Mouse (Mus musculus): ENCODE results near the gene Wdr41. TPM values are rescaled to one million over a fixed set of nuclear protein-coding genes. Genes with fewer than 3 reads are reported as not detected.
A peak's percentile ranks its signal among the peaks of the same experiment; 100 is the strongest.

Gene Wdr41
- total RNA-seq, 2 experiments from 2014 or later: 20.0 to 20.9 TPM

DNA sequence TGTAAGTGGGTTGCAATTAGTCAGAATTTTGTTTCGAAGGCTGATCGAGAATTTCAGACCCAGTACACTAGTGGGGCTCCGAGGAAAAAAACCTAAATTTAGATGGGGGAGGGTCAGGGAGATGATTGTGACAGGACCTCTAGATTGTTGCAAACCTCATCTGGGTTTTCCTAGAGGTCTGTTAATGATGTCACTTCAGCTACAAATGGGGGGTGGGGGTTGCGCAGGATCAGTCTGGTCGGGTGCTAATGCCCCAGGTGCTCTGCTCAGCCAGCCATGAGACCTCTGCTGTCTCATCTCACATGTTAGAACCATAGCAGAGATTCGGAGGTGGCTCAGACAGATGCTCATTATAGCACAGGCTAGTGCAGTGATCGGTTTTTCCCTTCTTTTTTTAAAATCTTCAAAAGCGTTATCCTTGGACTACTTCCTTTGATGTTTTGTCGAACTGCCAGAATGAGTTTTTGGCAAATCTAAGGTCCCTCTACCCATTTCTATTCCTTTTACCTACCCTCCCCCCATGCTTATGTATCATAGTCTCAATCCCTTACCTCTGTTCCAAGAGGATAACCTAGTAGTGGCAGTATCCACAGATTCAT, 64.1 kb downstream of the Wdr41 start:
- no peak for DNase-seq (ENCODE audit: extremely low spot score in 1 of 2, low spot score in 2 of 2)
- TF ChIP-seq CTCF (IDR thresholded peaks at IDR 0.05): no peak
- H3K27ac ChIP-seq: no peak overlapping the region
- no peak overlapping the region for H3K4me3 ChIP-seq
- intact Hi-C loops (cut with DNase I): no loop called here

DNA sequence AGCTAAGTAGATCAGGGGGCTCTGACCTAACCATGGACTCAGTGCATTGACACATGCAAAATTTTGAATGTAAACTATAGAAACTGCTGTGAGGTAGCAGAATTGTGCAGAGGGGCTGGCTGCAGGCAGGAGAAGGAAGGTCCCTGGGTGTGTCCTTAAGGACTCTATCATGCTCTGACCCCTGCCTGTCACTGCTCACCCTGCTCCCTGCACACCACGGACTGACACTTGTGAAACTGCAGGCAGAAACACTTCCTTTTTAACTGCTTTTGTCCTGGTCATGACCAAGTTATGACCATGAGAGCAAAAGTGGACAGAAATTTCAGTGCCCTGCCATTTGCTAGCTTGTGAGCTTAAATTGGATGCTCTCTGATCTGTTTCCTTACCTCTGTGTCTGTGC, 68.0 kb downstream of the Wdr41 start:
- DNase-seq (ENCODE audit: extremely low spot score in 1 of 2, low spot score in 2 of 2): no peak
- no peak for TF ChIP-seq CTCF (IDR thresholded peaks at IDR 0.05)
- H3K4me3 ChIP-seq: no peak overlapping the region
- intact Hi-C loops (cut with DNase I): no loop called here
- no peak overlapping the region for H3K27ac ChIP-seq

DNA sequence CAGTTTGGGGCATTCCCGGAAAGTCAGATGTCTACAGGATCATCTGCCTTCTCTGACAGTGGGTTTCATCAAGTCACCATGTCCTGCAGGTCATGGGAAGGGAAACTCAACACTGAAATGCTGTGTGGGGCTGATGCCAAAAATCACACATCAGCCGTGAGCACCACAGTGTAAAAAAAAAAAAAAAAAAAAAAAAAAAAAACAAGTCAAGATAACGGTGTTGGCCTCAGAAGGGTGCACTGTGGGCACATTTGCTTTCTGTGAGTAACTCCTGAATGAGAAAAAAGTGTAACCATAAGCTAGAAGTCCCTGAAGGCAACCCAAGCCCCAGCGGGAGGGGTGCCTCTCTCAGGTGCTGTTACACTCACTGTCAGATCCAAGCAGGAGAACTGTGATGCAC, 74.3 kb downstream of the Wdr41 start:
- Histone ChIP-seq H3K27ac (no peak overlapping the region), H3K4me3 (no peak overlapping the region)
- intact Hi-C loops (cut with DNase I): no loop called here
- no peak for DNase-seq (ENCODE audit: extremely low spot score in 1 of 2, low spot score in 2 of 2)
- no peak for TF ChIP-seq CTCF (IDR thresholded peaks at IDR 0.05)

DNA sequence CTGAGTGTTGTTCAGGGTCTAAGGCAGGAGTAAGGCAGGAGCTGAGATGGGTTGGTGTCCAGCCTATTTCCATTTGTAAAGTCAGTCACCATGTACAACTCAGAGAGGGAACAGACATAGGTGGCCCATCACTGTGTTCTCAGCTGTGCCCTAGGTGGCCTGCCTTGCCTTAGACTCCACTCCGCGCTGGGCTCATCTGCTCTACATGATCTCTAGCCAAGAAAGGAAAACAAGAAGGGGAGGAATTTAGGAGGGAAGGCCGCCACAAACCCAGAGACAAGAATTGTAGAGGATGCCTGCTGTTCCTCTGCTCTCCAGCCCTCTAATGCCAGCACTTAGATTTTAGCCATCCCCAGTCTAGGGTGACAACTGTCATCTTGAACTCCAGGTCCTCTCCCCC, 76.3 kb downstream of the Wdr41 start:
- Histone ChIP-seq H3K4me3 (no peak overlapping the region), H3K27ac (no peak overlapping the region)
- DNase-seq (ENCODE audit: extremely low spot score in 1 of 2, low spot score in 2 of 2): no peak
- TF ChIP-seq CTCF (IDR thresholded peaks at IDR 0.05): no peak
- intact Hi-C loops (cut with DNase I): no loop called here

DNA sequence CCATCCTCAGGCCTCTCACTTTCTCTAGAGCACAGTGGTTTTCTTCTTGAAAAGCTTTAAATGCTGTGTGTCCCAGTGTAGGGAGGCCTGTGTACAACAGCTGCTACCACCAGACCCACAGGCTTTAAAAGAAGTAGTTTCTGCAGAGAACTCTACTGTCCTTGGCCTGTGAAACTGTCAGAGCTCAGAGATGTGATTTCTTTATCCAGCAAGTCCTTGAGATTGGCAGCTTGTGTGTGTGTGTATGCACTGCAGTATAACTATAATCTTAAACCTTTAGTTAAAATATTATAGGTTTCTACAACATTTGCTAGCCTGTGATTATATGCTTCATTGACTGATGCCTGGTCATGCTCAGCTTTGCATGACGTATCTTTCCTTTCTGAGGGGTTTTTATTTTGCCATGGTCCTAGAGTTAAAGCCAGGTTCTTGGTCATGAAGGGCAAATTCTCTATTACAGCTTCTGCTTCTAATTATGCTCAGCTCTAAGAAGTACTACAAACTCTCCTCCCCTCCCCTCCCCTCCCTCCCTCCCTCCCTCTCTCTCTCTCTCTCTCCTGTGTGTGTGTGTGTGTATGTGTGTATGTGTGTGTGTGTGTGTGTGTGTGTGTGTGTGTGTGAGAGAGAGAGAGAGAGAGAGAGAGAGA, 79.7 kb downstream of the Wdr41 start:
- DNase-seq (ENCODE audit: extremely low spot score in 1 of 2, low spot score in 2 of 2): no peak
- H3K27ac ChIP-seq: no peak overlapping the region
- no peak overlapping the region for H3K4me3 ChIP-seq
- intact Hi-C loops (cut with DNase I): no loop called here
- TF ChIP-seq CTCF (IDR thresholded peaks at IDR 0.05): no peak

DNA sequence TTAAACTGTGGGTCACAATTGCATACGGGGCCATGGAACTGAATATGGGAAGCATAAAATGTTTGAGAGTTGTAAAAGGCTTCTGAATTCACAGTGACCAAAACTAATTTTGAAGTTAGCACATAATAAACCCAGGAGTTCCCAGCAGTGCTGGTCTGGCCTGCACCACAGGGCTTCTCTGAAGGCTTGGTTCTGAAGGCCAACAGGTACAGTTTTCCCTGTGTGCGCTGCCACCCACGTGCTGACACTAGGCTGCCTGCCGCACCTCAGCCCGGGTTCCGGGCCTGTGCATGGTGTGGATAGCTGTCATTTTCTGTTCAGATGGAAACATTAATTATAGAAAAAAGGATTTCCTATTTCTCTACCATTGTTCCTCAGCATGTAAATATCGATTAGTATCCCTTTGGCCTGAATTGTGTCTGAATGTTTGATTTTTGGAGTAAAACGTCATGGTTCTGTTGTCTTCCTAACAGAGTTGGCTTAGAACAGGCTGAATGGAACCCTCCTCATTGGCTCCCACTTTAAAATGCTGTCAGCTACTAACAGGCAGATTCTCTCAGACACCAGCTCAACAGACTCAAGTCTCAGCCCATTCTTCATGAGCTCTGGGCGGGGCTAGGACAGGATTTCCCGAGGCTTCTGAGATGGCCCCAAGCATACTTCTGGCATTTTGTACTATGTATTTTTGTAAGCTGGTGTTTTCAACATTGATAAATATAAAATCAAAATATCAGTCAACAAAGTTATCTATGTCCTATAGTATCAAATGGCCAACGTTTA, 80.5 kb downstream of the Wdr41 start:
- no peak overlapping the region for H3K27ac ChIP-seq
- no peak overlapping the region for H3K4me3 ChIP-seq
- no peak for TF ChIP-seq CTCF (IDR thresholded peaks at IDR 0.05)
- intact Hi-C loops (cut with DNase I): no loop called here
- no peak for DNase-seq (ENCODE audit: extremely low spot score in 1 of 2, low spot score in 2 of 2)

DNA sequence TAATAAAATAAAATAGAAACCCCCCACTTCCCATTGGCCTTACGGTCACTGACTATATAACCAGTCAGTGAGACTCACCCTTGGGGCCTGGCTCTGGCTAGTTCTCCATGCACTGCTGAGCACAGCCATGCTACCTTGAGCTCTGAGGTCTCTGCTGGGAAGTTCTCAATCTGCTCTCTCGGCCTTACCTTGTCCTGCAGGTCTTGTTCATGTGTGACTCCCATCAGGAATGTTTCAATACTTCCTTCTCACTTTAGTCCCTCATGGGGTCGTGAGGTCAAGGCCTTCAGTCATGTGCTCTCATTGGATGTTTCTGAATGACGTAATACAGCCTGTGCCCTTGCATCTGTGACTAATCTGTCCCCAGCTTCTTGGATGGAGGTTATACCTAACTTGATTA, 82.7 kb downstream of the Wdr41 start:
- no peak overlapping the region for H3K27ac ChIP-seq
- no peak for TF ChIP-seq CTCF (IDR thresholded peaks at IDR 0.05)
- DNase-seq (ENCODE audit: extremely low spot score in 1 of 2, low spot score in 2 of 2): no peak
- intact Hi-C loops (cut with DNase I): no loop called here
- no peak overlapping the region for H3K4me3 ChIP-seq

DNA sequence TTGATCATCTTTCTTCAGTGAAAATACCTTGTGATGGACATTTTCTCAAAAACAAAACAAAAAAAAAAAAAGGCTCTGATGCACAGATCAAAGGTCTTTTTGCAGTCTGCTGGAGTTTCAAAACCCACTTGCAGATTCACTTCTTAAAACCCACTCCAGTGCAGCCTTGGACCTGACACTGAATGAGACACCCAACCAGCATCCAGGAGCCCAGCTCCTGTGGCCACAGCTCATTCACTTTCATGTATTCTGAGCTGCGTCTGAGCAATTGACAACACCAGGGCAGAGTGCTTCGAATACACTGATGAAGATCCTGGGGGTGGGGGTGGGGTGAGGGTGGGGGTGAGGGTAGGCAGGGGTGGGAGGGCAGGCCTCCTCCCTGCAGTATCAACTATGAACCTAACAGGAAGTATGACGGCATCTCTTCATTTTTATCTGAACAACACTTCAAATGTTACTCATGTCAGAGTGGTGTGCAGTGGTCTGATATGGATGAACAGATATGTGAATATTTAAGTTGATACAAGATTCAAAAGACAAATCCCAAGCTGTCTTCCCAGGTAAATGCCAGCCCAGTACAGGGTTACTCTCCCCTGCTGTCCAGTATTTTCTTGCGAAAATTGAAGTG, 87.4 kb downstream of the Wdr41 start:
- intact Hi-C loops (cut with DNase I): no loop called here
- H3K27ac ChIP-seq: no peak overlapping the region
- no peak for DNase-seq (ENCODE audit: extremely low spot score in 1 of 2, low spot score in 2 of 2)
- no peak for TF ChIP-seq CTCF (IDR thresholded peaks at IDR 0.05)
- H3K4me3 ChIP-seq: no peak overlapping the region

DNA sequence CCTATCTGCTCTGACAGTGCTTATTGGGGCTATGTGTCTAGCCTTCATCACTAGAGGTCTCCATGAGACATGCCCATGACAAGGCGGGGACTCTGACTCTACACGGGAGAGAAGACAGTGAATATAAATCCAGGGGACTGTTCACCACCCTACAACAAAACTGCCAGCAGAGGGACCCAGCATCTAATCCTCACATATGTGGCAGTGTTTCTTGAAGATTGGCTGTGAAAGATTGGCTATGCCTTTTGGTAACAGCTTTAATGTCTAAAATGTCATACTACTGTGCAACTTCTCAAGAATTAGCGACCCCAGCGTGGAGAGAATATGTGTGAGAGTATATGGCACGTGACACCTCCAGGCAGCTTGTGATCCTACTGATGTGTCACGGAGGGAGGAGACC, 91.7 kb downstream of the Wdr41 start:
- H3K27ac ChIP-seq: no peak overlapping the region
- DNase-seq (ENCODE audit: extremely low spot score in 1 of 2, low spot score in 2 of 2): no peak
- H3K4me3 ChIP-seq: no peak overlapping the region
- TF ChIP-seq CTCF (IDR thresholded peaks at IDR 0.05): peak; percentile 44
- intact Hi-C loops (cut with DNase I): loop anchor here (5.0 kb wide), 1 partner anchor 219 kb away; no protein-coding TSS in a partner anchor

DNA sequence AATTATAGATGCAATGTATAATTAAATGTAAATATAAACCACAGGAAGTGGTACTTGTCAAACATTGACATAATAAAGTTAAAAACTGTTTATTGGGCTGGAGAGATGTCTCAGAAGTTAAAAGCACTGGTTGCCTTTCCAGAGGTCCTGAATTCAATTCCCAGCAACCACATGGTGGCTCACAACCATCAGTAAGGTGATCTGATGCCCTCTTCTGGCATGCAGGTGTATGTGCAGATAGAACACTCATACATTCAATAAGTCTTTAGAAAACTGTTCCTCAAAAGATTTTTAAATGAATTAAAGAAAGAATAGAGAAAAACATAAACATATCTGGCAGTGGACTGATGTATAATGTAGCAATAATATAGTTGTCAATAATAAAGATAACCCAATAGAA, 94.1 kb downstream of the Wdr41 start:
- H3K4me3 ChIP-seq: no peak overlapping the region
- intact Hi-C loops (cut with DNase I): no loop called here
- H3K27ac ChIP-seq: no peak overlapping the region
- TF ChIP-seq CTCF (IDR thresholded peaks at IDR 0.05): peak; percentile 29; the same call in 1 of the 2 replicates
- no peak for DNase-seq (ENCODE audit: extremely low spot score in 1 of 2, low spot score in 2 of 2)

Other genes starting within 250 kb of the Wdr41 start
- 100 to 1,000 TPM; 117 to 121 TPM for gene Tbca, start 187.4 kb upstream of the Wdr41 start, total RNA-seq (2021)
- under 1 TPM in 1 of 2 experiments, not detected in 1; 0.65 TPM for gene Otp, start 100.7 kb upstream of the Wdr41 start, total RNA-seq (2021)

All from left cerebral cortex, adult 2 months (tissue).